Mouse (Mus musculus): ENCODE results near the gene Eif4a2.

The Eif4a2 gene

GRCm38 (mm10) chr16:23140911-23141310 is 33.7 kb downstream of the Eif4a2 start:
- DNase-seq (ENCODE audit: low spot score) = no peak

- DNase-seq (ENCODE audit: low spot score) = no peak
Measured at GRCm38 (mm10) chr16:23144326-23144725, 37.1 kb downstream of the Eif4a2 start.

GRCm38 (mm10) chr16:23145211-23145610 is 38.0 kb downstream of the Eif4a2 start:
- DNase-seq (ENCODE audit: low spot score) = no peak

DNA sequence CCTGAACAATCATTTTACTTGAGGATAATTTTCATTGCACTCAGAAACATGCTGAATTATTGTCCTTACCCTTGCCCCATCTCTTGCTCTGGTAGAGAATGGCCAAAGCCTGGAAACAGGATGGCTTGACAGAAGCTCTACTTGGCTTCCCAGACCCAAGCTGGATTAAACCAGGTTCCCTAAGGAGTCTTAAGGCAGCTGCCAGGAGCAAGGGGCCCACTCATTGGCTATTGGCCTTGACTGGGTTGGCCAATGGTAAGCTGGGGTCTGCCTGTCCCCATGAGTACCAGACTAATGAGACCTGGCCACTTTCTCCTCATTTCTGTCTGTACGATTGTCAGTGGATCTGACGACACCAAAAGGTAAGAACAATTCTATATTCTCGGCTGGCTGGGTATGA is 39.0 kb downstream of the Eif4a2 start, which contains the start of gene Adipoq:
Gene Adipoq, plus strand, starts transcription at position 257 of the 400 bp plus-strand sequence.
- no peak for DNase-seq (ENCODE audit: low spot score)

GRCm38 (mm10) chr16:23148936-23149335 is 41.7 kb downstream of the Eif4a2 start:
- DNase-seq (ENCODE audit: low spot score) = no peak

DNA sequence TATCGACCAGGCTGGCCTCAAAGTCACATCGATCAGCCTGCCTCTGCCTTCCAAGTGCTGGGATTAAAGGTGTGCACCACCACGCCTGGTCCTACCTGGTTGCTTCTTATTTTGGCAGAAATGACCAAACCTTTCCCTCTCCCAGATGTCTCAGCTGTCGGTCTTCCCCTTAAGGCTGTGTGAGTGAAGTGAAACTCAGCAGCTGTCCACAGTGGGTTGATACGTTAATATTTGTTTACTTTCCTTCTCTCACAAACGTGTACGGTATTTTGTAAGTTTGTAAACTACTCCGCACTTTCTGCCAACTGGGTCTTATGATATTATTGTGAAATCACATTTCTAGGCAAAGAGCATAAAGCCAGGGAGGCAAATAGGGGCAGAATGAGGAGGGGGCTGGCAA is 42.2 kb downstream of the Eif4a2 start:
- no peak for DNase-seq (ENCODE audit: low spot score)

- DNase-seq (ENCODE audit: low spot score) = no peak
Measured at GRCm38 (mm10) chr16:23151423-23151822, 44.2 kb downstream of the Eif4a2 start.

- DNase-seq (ENCODE audit: low spot score) = no peak
Measured at GRCm38 (mm10) chr16:23154261-23154660, 47.0 kb downstream of the Eif4a2 start.

DNA sequence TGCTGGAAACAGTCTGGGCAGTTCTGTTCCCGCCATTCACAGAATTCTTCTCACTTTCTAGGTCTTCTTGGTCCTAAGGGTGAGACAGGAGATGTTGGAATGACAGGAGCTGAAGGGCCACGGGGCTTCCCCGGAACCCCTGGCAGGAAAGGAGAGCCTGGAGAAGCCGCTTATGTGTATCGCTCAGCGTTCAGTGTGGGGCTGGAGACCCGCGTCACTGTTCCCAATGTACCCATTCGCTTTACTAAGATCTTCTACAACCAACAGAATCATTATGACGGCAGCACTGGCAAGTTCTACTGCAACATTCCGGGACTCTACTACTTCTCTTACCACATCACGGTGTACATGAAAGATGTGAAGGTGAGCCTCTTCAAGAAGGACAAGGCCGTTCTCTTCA is 49.8 kb downstream of the Eif4a2 start:
- no peak for DNase-seq (ENCODE audit: low spot score)

- DNase-seq (ENCODE audit: low spot score) = no peak
Measured at GRCm38 (mm10) chr16:23158292-23158691, 51.0 kb downstream of the Eif4a2 start.

- no peak for DNase-seq (ENCODE audit: low spot score)
Measured at GRCm38 (mm10) chr16:23158957-23159356, 51.7 kb downstream of the Eif4a2 start.

DNA sequence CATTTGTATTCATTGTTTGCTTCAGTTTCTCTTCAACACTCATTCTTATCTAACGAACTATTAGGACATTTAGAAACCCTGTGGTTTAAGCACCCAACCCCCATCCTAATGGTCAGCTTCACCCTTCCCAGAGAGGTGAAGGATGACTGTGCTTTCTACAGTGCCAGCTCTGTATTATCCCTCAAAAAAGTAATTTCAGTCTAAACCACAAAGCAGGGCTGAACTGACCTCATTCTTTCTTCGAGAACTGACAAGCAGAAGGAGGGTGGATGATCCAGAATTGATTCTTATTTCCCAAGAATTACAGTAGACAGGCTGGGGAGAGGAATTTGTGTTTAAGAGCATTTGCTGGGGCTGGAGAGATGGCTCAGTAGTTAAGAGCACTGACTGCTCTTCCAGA is 52.5 kb downstream of the Eif4a2 start:
- no peak for DNase-seq (ENCODE audit: low spot score)

DNA sequence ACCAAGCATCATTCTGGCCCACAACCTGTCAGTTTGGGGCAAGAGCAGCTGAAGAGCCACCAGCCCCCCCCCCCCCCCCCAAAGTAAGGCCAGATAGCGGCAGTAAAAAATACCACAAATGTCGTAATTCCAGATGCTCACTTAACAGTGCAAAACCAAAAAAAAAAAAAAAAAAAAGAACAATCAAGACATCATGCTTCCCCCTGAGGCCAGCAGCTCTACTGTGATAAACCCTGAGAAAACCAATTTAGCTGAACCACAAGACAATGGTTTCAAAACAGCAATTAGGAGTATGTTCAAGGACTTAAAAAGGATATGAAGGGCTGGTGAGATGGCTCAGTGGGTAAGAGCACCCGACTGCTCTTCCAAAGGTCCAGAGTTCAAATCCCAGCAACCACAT is 54.9 kb downstream of the Eif4a2 start:
- no peak for DNase-seq (ENCODE audit: low spot score)
